ENCODE assay signal across 16 mouse cellular contexts in genomic region chr6:72081318-72082024, GRCm38 (mm10). TPM values are rescaled to one million over a fixed set of nuclear protein-coding genes. Genes with fewer than 3 reads are reported as not detected.
DNase-seq lines count a peak whose midpoint lies in the region; ATAC-seq lines count a peak whose summit lies in the region.
"Had no signal": no experiment of that assay in that cellular context is flagged by ENCODE, and none has a peak within 500 bp of the region (broad histone marks: within the 10 kb centered on the region; RNA-seq: fewer than 3 reads in every experiment).

No protein-coding gene starts in this region.

- no peak overlapping the region for H3K9ac ChIP-seq in hindbrain, embryonic 15.5 days
- no peak overlapping the region for H3K9ac ChIP-seq in hindbrain, embryonic 11.5 days (ENCODE audit: low read depth, low read length)
- H3K9ac ChIP-seq: embryonic facial prominence, embryonic 12.5 days; limb, embryonic 15.5 days had no signal

- no peak overlapping the region for H3K4me3 ChIP-seq in hindbrain, embryonic 15.5 days
- H3K4me3 ChIP-seq in hindbrain, embryonic 11.5 days (ENCODE audit: low read depth, low read length) = no peak overlapping the region
- H3K4me3 ChIP-seq: embryonic facial prominence, embryonic 12.5 days; limb, embryonic 15.5 days had no signal

- H3K27ac ChIP-seq in hindbrain, embryonic 15.5 days (replicated peaks) = 0 out of 2 replicates have a peak overlapping the region, but pooled peaks have one; percentile 1
- H3K27ac ChIP-seq in hindbrain, embryonic 11.5 days (ENCODE audit: low read depth, low read length) = no peak overlapping the region
- H3K27ac ChIP-seq: embryonic facial prominence, embryonic 12.5 days; kidney, postnatal 0 days; limb, embryonic 15.5 days had no signal

- H3K9me3 ChIP-seq in hindbrain, embryonic 15.5 days = no peaks in the 10 kb centered on the region
- H3K9me3 ChIP-seq in hindbrain, embryonic 11.5 days (ENCODE audit: control insufficient read depth, low read length) = no peaks in the 10 kb centered on the region
- H3K9me3 ChIP-seq: embryonic facial prominence, embryonic 12.5 days; limb, embryonic 15.5 days had no signal

- WGBS in hindbrain, embryonic 15.5 days = 83% methylated on average over 13 of the region's 13 CpGs
- 91% methylated on average over 13 of the region's 13 CpGs for WGBS in hindbrain, embryonic 11.5 days

- H3K4me1 ChIP-seq in hindbrain, embryonic 15.5 days (replicated peaks) = no peaks in the 10 kb centered on the region
- H3K4me1 ChIP-seq in hindbrain, embryonic 11.5 days (replicated peaks; ENCODE audit: control insufficient read depth, insufficient read depth, low read length) = no peaks in the 10 kb centered on the region
- H3K4me1 ChIP-seq: embryonic facial prominence, embryonic 12.5 days; limb, embryonic 15.5 days had no signal

- DNase-seq in cerebellum, postnatal 14 days = peak; percentile 44 to 57
- DNase-seq in cerebellum, adult 18-20 months = no peak
- no peak for DNase-seq in hindbrain, embryonic 11.5 days (ENCODE audit: low spot score)
- peak; percentile 7 for DNase-seq in right cerebral cortex, postnatal 25 days
- no peak for DNase-seq in right cerebral cortex, postnatal 36 days (ENCODE audit: low spot score in 2 of 2)
- DNase-seq in ovary, adult 18-20 months (ENCODE audit: low spot score) = no peak
- no peak for DNase-seq in adrenal gland, postnatal 14 days
- DNase-seq: cerebellum, postnatal 36 days; lung, adult 18-20 months; lung, postnatal 4 days; midbrain, embryonic 14.5 days; thymus, postnatal 4 days had no signal

- peak overlapping the region; percentile 11; the same call in 1 of the 2 replicates for H3K4me2 ChIP-seq in hindbrain, embryonic 15.5 days
- H3K4me2 ChIP-seq in hindbrain, embryonic 11.5 days (replicated peaks; ENCODE audit: low read depth, low read length) = no peak overlapping the region
- H3K4me2 ChIP-seq: embryonic facial prominence, embryonic 12.5 days; limb, embryonic 15.5 days had no signal

- H3K27me3 ChIP-seq in hindbrain, embryonic 15.5 days = no peaks in the 10 kb centered on the region
- no peaks in the 10 kb centered on the region for H3K27me3 ChIP-seq in hindbrain, embryonic 11.5 days (ENCODE audit: control insufficient read depth, insufficient read depth, low read length)
- H3K27me3 ChIP-seq: embryonic facial prominence, embryonic 12.5 days; limb, embryonic 15.5 days had no signal

- H3K36me3 ChIP-seq in hindbrain, embryonic 15.5 days = no peaks in the 10 kb centered on the region
- H3K36me3 ChIP-seq in hindbrain, embryonic 11.5 days (ENCODE audit: control insufficient read depth, insufficient read depth, low read length) = no peaks in the 10 kb centered on the region
- H3K36me3 ChIP-seq: embryonic facial prominence, embryonic 12.5 days; limb, embryonic 15.5 days had no signal

- 0 out of 2 replicates have a peak, but pooled peaks have one; percentile 54 for ATAC-seq in hindbrain, embryonic 15.5 days (ENCODE audit: low FRiP score, low read depth)
- ATAC-seq in hindbrain, embryonic 11.5 days (ENCODE audit: low FRiP score) = no peak

RNA-seq across cellular contexts. Expression of gene St3gal5, which starts 15.9 kb away (rescaled TPM):
- 62.4 and 62.5 TPM in 2 replicates for polyA plus RNA-seq in hindbrain, embryonic 15.5 days (2015; fragmentation: Nextera tagmentation; extraction: Ambion mirVana)
- polyA plus RNA-seq in hindbrain, embryonic 11.5 days (2014; fragmentation: Nextera tagmentation; extraction: Ambion mirVana) = 44.0 and 50.4 TPM in 2 replicates
- 137 and 170 TPM in 2 replicates for total RNA-seq in adrenal gland, postnatal 14 days (2021)

Comparison
In these comparisons a context has a peak if more than half of its experiments do, and no peak if none do; other contexts are left out.
1. DNase-seq: peak in cerebellum, postnatal 14 days (2 of 2) and right cerebral cortex, postnatal 25 days (single experiment); none in cerebellum, adult 18-20 months (0 of 2), hindbrain, embryonic 11.5 days (single experiment), right cerebral cortex, postnatal 36 days (0 of 2), ovary, adult 18-20 months (single experiment) and adrenal gland, postnatal 14 days (single experiment).